ENCODE assay signal across 13 mouse cellular contexts in the genomic region with DNA sequence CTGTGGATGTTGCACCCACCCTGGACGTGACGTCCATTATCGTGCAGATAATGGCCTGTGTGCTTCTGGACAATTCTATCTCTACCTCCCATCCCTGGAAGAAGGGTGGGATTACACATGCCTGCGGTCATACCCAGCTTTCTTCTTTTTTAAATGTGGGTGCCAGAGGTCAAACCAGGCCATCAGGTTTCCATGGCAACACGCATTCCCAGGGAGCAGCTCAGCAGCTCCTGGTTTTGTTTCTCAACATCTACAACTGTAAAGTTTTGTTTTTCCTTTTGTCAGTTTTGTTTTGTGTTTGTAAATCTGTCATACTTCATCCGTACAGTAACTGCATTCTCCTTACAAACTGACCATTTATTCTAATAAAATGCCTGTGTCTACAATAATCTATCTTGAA.
"Had no signal": no experiment of that assay in that cellular context is flagged by ENCODE, and none has a peak within 500 bp of the region (broad histone marks: within the 10 kb centered on the region; RNA-seq: fewer than 3 reads in every experiment).

No protein-coding gene starts in this region.

- H3K27ac ChIP-seq: limb, embryonic 13.5 days; liver, embryonic 14.5 days; neural tube, embryonic 12.5 days; stomach, embryonic 15.5 days had no signal

- DNase-seq: kidney, adult 8-10 months; kidney, postnatal 25 days; layer of hippocampus, postnatal 36 days; left cerebral cortex, postnatal 4 days; lung, adult 18-20 months; lung, postnatal 36 days; midbrain, embryonic 14.5 days; spleen, adult 18-20 months; thymus, postnatal 36 days had no signal

- H3K36me3 ChIP-seq: stomach, embryonic 15.5 days had no signal

- H3K4me3 ChIP-seq: limb, embryonic 13.5 days; neural tube, embryonic 12.5 days; stomach, embryonic 15.5 days had no signal

- H3K4me2 ChIP-seq: limb, embryonic 13.5 days; neural tube, embryonic 12.5 days; stomach, embryonic 15.5 days had no signal

- H3K4me1 ChIP-seq: limb, embryonic 13.5 days; neural tube, embryonic 12.5 days; stomach, embryonic 15.5 days had no signal

- H3K27me3 ChIP-seq: limb, embryonic 13.5 days; neural tube, embryonic 12.5 days; stomach, embryonic 15.5 days had no signal

- H3K9me3 ChIP-seq: limb, embryonic 13.5 days; neural tube, embryonic 12.5 days; stomach, embryonic 15.5 days had no signal

- H3K9ac ChIP-seq: limb, embryonic 13.5 days; liver, embryonic 14.5 days; neural tube, embryonic 12.5 days; stomach, embryonic 15.5 days had no signal
